Mouse (Mus musculus) MN1 (cell line): ENCODE data around the gene Rbpj.
"Not testable (repeated sequence)": the region's sequence is repeated elsewhere in the genome, so short reads cannot be mapped to it uniquely, and the experiment has no call there.

Source experiments
- DNase-seq: peaks from one replicate; pipeline ENCODE4 v3.0.0-alpha.2; 2016; ENCODE audit warnings: low spot score

Gene Rbpj

GRCm38 (mm10) chr5:53673493-53674150 is 207.7 kb downstream of the Rbpj start:
- not testable (repeated sequence) for DNase-seq

DNA sequence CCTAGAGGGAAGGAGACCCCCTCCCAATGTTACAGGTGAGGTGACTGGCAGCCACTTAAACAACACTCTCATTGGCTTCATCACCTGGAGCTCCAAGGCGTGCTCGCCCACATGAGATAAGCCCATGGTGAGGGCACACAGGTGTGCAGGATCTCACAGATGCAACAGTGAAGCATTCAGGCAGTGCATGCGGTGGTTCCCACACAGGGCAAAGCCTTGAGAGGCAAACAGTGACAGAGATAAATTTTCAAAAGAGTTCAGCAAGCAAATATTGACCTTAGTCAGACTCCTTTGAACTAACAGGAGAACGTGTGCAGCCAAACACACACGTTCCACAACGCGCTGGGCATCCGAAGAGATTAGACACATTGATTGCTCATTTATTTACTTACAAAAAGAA is 210.7 kb downstream of the Rbpj start:
- no peak for DNase-seq

DNA sequence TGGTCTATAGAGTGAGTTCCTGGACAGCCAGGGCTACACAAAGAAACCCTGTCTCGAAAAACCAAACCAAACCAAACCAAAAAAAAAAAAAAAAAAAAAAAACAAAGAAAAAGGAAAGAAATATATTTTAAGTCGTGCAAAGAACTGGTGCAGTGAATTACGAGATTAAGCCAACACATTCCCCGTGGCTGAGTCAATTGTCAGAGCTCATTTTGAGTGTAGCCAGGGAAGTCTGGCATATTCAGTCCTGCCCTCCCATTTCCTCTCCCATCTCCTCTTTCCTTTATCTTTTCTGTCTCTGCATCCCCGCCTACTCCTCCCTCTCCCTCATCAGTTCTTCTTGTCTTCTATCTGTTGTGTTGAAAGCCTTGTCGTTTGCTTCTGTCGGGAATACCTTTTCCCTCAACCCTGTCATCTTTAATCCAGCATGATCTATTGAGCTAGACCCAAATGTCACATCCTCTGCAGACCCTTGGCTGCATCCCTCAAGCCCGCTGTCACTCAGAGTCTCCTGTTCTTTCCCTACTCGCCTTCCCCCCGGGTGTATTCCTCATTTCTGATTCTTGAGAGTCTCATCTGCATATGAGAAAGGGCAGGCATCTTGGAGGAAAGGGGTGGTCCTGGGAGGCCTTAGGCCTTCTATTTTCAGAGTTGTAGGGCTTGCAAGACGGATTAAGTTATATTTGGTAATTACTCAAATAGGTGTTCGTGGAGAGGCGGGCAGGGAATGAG is 212.2 kb downstream of the Rbpj start:
- no peak for DNase-seq

- no peak for DNase-seq
Observed at GRCm38 (mm10) chr5:53679651-53680050, 213.7 kb downstream of the Rbpj start.

GRCm38 (mm10) chr5:53683916-53684315 is 218.0 kb downstream of the Rbpj start:
- no peak for DNase-seq

DNA sequence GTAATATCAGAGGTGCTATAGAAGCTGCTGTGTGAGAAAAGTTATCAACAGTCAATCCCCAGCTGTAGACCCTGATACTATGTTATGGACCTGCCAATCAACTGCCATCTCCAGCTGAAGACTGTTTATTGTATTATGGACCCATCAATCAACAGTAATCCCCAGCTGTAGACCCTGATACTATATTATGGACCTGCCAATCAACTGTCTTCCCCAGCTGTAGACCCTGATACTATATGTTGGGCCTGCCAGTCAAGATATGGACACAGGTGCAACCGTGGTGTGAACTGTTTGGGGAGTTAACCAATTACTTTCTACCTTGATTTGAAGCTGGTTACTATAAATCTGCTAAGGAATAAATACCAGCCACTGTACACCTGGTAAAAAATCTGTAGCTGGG is 218.5 kb downstream of the Rbpj start:
- no peak for DNase-seq

- no peak for DNase-seq
Observed at GRCm38 (mm10) chr5:53685623-53686022, 219.7 kb downstream of the Rbpj start.

GRCm38 (mm10) chr5:53686379-53686778 is 220.4 kb downstream of the Rbpj start:
- DNase-seq = no peak

- no peak for DNase-seq
Observed at GRCm38 (mm10) chr5:53688326-53688725, 222.4 kb downstream of the Rbpj start.

- DNase-seq = no peak
Observed at GRCm38 (mm10) chr5:53691577-53691976, 225.6 kb downstream of the Rbpj start.

GRCm38 (mm10) chr5:53692100-53692499 is 226.1 kb downstream of the Rbpj start:
- no peak for DNase-seq

DNA sequence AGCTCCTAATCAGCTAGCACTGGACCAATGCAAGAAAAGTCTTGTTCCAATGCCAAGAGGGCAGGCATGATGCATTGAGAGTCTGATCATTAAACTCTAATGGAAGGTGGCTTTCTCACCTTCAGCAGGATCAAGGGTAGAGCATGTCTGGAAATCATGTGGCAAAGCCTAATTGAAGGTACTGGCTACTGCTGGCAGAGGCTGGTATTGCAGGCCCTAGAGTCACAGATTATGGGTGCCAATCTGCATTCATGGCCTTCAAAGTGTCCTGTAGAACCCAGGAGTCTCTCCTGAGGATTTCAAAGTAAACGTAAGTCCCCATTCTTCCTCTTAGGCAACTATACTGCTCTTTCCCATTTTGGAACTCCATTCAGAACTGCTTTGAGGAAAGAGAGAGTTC is 226.7 kb downstream of the Rbpj start:
- DNase-seq = no peak

GRCm38 (mm10) chr5:53696701-53697100 is 230.7 kb downstream of the Rbpj start:
- DNase-seq = no peak

DNA sequence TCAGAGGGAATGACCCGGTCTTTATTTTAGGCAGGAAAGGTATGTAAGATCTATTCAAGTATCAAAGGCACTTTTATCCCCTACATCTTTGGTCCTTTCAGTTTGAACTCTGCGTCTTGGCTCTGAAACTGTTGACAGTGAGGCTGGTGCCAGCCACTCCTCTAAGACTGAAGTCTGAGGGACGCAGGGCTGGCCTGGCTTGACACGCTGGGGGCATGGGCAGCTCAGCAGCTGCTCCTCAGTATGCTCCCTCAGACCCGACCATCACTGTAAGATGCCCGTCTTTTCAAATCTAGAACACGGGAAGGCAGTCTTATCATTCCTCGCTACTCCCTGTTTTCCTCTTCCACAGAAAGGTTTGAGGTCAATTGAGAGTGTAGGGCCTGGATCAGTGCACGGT is 231.8 kb downstream of the Rbpj start:
- DNase-seq = no peak

DNA sequence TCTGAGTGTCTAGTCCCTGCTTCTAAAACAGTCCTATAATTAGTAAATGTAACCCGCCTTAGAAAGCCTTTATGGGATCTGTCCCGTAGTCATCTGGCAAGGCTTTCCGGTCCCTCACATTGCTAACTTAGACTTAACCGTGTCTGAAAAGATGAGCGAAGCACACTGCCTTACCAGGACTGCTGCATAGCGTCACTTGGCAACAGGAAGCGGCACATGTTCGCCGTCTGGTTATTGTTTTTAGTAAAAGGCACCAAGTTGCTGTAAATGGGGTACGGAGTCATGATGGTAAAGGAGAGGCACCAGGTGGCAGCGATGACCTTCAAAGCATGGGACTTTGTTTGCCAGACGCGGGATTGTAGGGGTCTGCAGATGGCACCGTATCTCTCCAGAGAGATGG is 236.7 kb downstream of the Rbpj start:
- no peak for DNase-seq
